In the genomic region with DNA sequence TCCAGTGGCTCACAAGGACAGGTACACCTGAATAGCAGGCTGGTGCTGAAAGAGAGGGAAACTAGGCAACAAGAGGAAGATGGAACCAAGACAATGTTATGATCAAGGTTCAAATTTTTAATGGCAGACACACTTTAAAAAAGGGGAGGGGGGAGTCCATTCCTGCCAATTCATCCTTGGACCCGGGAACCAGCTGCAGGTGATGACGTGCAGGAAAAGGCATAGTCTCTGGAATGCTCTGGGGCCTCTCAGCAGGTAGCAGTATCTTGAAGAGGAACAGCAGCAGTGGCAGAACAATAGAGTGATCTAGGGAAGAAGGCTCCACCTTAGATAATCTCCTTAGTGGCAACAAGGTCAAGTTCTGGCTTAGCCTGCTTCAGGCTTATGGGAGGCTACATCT, we compare ENCODE assay signal across 19 mouse cellular contexts. TPM values are rescaled to one million over a fixed set of nuclear protein-coding genes. Genes with fewer than 3 reads are reported as not detected.
DNase-seq lines count a peak whose midpoint lies in the region; TF ChIP-seq lines count a peak whose summit lies in the region.
"Not testable (repeated sequence)": the region's sequence is repeated elsewhere in the genome, so short reads cannot be mapped to it uniquely, and the experiment has no call there.
"Had no signal": no experiment of that assay in that cellular context is flagged by ENCODE, and none has a peak within 500 bp of the region (broad histone marks: within the 10 kb centered on the region; RNA-seq: fewer than 3 reads in every experiment).

No protein-coding gene starts in this region.

- not testable (repeated sequence) for H3K9ac ChIP-seq in ES-Bruce4 (ENCODE audit: low read depth, poor library complexity, severe bottlenecking); ES-E14 (ENCODE audit: insufficient read depth, low read depth, low read length, poor library complexity, severe bottlenecking)

- DNase-seq in ES-CJ7 (ENCODE audit: low read depth, low spot score) (peak; percentile 92), ES-E14 (ENCODE audit: low read depth, low spot score) (peak; percentile 34), R1 (ENCODE audit: low read depth, low spot score) (peak; percentile 95), ZHBTc4 (ENCODE audit: low read depth, low spot score) (peak; percentile 79)

- H3K27ac ChIP-seq in ES-Bruce4 (ENCODE audit: insufficient read depth, low read length) (peak overlapping the region; percentile 96), ES-E14 (ENCODE audit: insufficient read depth, low read depth, low read length, poor library complexity, severe bottlenecking) (peak overlapping the region; percentile 57; the same call in 1 of the 2 replicates)

- TF ChIP-seq POLR2A in ES-Bruce4 (IDR thresholded peaks at IDR 0.05; ENCODE audit: insufficient read depth, low read length): not testable (repeated sequence)

- TF ChIP-seq CTCF in ES-Bruce4 (IDR thresholded peaks at IDR 0.05; ENCODE audit: low read depth, low read length): not testable (repeated sequence)

- not testable (repeated sequence) for H3K9me3 ChIP-seq in ES-Bruce4 (replicated peaks; ENCODE audit: control insufficient read depth, insufficient read depth, low read length, poor library complexity, severe bottlenecking); ES-E14 (ENCODE audit: control insufficient read depth, insufficient read depth, low read depth, low read length)

- TF ChIP-seq EP300 in ES-Bruce4 (IDR thresholded peaks at IDR 0.05; ENCODE audit: insufficient read depth, low read depth, low read length): peak; percentile 87

- not testable (repeated sequence) for H3K4me3 ChIP-seq in ES-Bruce4 (ENCODE audit: low read depth, low read length); ES-E14 (ENCODE audit: insufficient read depth in 1 of 2, low read depth in 1 of 2, low read length in 2 of 2, poor library complexity in 1 of 2, severe bottlenecking in 1 of 2)

- H3K4me1 ChIP-seq in ES-Bruce4 (ENCODE audit: control insufficient read depth, insufficient read depth, low read length); ES-E14 (ENCODE audit: control insufficient read depth in 2 of 2, insufficient read depth in 2 of 2, low read length in 2 of 2, poor library complexity in 1 of 2): not testable (repeated sequence)

- H3K36me3 ChIP-seq in ES-Bruce4 (ENCODE audit: control insufficient read depth, insufficient read depth, low read length, poor library complexity, severe bottlenecking); ES-E14 (ENCODE audit: control insufficient read depth, insufficient read depth, low read length, poor library complexity, severe bottlenecking): not testable (repeated sequence)

- in situ Hi-C loops in ES-E14 (cut with MboI; ENCODE audit: low sequenced_read_pairs in 2 of 2, unreplicated experiment in 2 of 2): not testable (repeated sequence)

- not testable (repeated sequence) for H3K27me3 ChIP-seq in ES-Bruce4 (ENCODE audit: control insufficient read depth, insufficient read depth, low read length, poor library complexity, severe bottlenecking)

TF ChIP-seq in ES-E14, 5 proteins besides CTCF, POLR2A, EP300 and RAD21:
- TF ChIP-seq MAFK (IDR thresholded peaks at IDR 0.05; ENCODE audit: insufficient read depth, low read depth, low read length): peak; percentile 77

RNA-seq across cellular contexts. Expression of gene Olfr857, which starts 14.9 kb away (rescaled TPM):
- polyA plus RNA-seq in ES-Bruce4 (2011; ENCODE audit: insufficient read depth, insufficient read length, low read depth, missing spikeins): not detected in 2 replicates
- not detected in 2 replicates for total RNA-seq in ES-E14 (2012; rRNA removed)
- total RNA-seq: adrenal gland, adult 18-20 months; adrenal gland, adult 2 months; adrenal gland, postnatal 10 days; adrenal gland, postnatal 14 days; adrenal gland, postnatal 25 days; adrenal gland, postnatal 36 days; adrenal gland, postnatal 4 days; CH12.LX; G1E; MEL had no signal
- polyA plus RNA-seq: activated CD4-positive, CD25-positive, alpha-beta regulatory T cell, adult 4 months; adrenal gland, adult 2 months; C2C12; CD4-positive, CD25-positive, alpha-beta regulatory T cell, adult 4 months; G1E; Patski had no signal

Comparison
In these comparisons a context has a peak if more than half of its experiments do, and no peak if none do; other contexts are left out.
1. DNase-seq: peak in every context shown above with its lines; median percentile 95 in R1; 92 in ES-CJ7; 79 in ZHBTc4; 34 in ES-E14.